Mouse (Mus musculus) limb, embryonic 15.5 days (tissue): ENCODE data around the gene Cyb561d2. TPM values are rescaled to one million over a fixed set of nuclear protein-coding genes. Genes with fewer than 3 reads are reported as not detected.

Source experiments
- ATAC-seq: fragments of 200-750 bp; cut with Nextera tagmentation; 2 replicates; pipeline ENCODE4 v1.8.0; 2017; ENCODE audit warnings: low read depth, moderate TSS enrichment; ENCODE audit not compliant: insufficient number of reproducible peaks, low FRiP score, low TSS enrichment
- H3K27ac ChIP-seq: fragments of 300-500 bp; sonication (generic); 2 replicates; pipeline ENCODE4 v1.5.1; 2015; ENCODE audit warnings: moderate library complexity, mild to moderate bottlenecking, inconsistent platforms
- H3K27me3 ChIP-seq: fragments of 300-500 bp; sonication (generic); 2 replicates; pipeline ENCODE4 v1.6.1; 2015; ENCODE audit warnings: inconsistent platforms
- H3K36me3 ChIP-seq: fragments of 300-500 bp; sonication (generic); 2 replicates; pipeline ENCODE4 v1.6.1; 2015; ENCODE audit warnings: inconsistent platforms
- H3K4me1 ChIP-seq: fragments of 300-500 bp; sonication (generic); 2 replicates; pipeline ENCODE4 v1.6.1; 2015; ENCODE audit warnings: inconsistent platforms
- H3K4me2 ChIP-seq: fragments of 300-500 bp; sonication (generic); 2 replicates; pipeline ENCODE4 v1.6.1; 2015; ENCODE audit warnings: mild to moderate bottlenecking, inconsistent platforms
- H3K4me3 ChIP-seq: fragments of 300-500 bp; sonication (generic); 2 replicates; pipeline ENCODE4 v1.5.1; 2015; ENCODE audit warnings: mild to moderate bottlenecking, inconsistent platforms
- H3K9ac ChIP-seq: fragments of 300-500 bp; sonication (generic); 2 replicates; pipeline ENCODE4 v1.6.1; 2015; ENCODE audit warnings: inconsistent platforms
- H3K9me3 ChIP-seq: fragments of 300-500 bp; sonication (generic); 2 replicates; pipeline ENCODE4 v1.6.1; 2016; ENCODE audit warnings: inconsistent platforms
- whole genome bisulfite sequencing: fragments of 180-500 bp; shearing (Covaris S2); methylation state at CpG from one replicate; pipeline ENCODE4 v1.1.7; 2015; 5-methylcytosine and 5-hydroxymethylcytosine counted together
- polyA plus RNA-seq: library from polyadenylated mRNA; unstranded; fragments of >200 nt; fragmentation: Nextera tagmentation; extraction: Ambion mirVana; gene quantifications from 2 replicates; pipeline ENCODE4 v1.2.1, GENCODE M21; 2015

The Cyb561d2 gene
- polyA plus RNA-seq, 1 experiment from 2014 or later = 26.0 TPM

- ATAC-seq = peak; percentile 26
- Histone ChIP-seq H3K36me3 (peaks cover 18% of the 10 kb centered on the region), H3K4me2 (peak overlapping the region; percentile 89), H3K9me3 (no peaks in the 10 kb centered on the region), H3K9ac (peak overlapping the region; percentile 48), H3K4me3 (peak overlapping the region; percentile 72), H3K27me3 (no peaks in the 10 kb centered on the region), H3K4me1 (peaks cover 66% of the 10 kb centered on the region), H3K27ac (peak overlapping the region; percentile 97)
- 3% methylated on average over 37 of the region's 37 CpGs for WGBS
Observed at GRCm38 (mm10) chr9:107553541-107554318, 11.7 kb upstream of the Cyb561d2 start.

GRCm38 (mm10) chr9:107552690-107553393 is 10.8 kb upstream of the Cyb561d2 start:
- H3K27ac ChIP-seq = peak overlapping the region; percentile 97
- WGBS = 70% methylated on average over 5 of the region's 5 CpGs

GRCm38 (mm10) chr9:107551890-107552355 is 9.9 kb upstream of the Cyb561d2 start:
- Histone ChIP-seq H3K27ac (peak overlapping the region; percentile 97), H3K4me1 (peaks cover 72% of the 10 kb centered on the region), H3K4me3 (peak overlapping the region; percentile 72), H3K27me3 (no peaks in the 10 kb centered on the region), H3K36me3 (no peaks in the 10 kb centered on the region; the same call in 1 of the 2 replicates), H3K9me3 (no peaks in the 10 kb centered on the region), H3K4me2 (peak overlapping the region; percentile 89), H3K9ac (peak overlapping the region; percentile 55)
- ATAC-seq = no peak
- WGBS = 7% methylated on average over 8 of the region's 8 CpGs

More at GRCm38 (mm10) chr9:107552690-107553393, 10.8 kb upstream of the Cyb561d2 start:
- no peak for ATAC-seq
- H3K27me3 ChIP-seq = no peaks in the 10 kb centered on the region
- no peak overlapping the region for H3K9ac ChIP-seq
- H3K4me3 ChIP-seq = peak overlapping the region; percentile 72
- peak overlapping the region; percentile 89 for H3K4me2 ChIP-seq
- H3K9me3 ChIP-seq = no peaks in the 10 kb centered on the region
- peaks cover 9% of the 10 kb centered on the region for H3K36me3 ChIP-seq
- peaks cover 69% of the 10 kb centered on the region for H3K4me1 ChIP-seq

GRCm38 (mm10) chr9:107551117-107551889 is 9.3 kb upstream of the Cyb561d2 start, which contains the start of gene Rassf1:
TSS of gene Rassf1 (plus strand) at chr9:107551555.
- no peaks in the 10 kb centered on the region for H3K9me3 ChIP-seq
- ATAC-seq = peak; percentile 53
- H3K27me3 ChIP-seq = no peaks in the 10 kb centered on the region
- H3K27ac ChIP-seq = peak within 1 kb of the TSS; percentile 97
- H3K36me3 ChIP-seq = no peaks in the 10 kb centered on the region
- H3K4me2 ChIP-seq = peak within 1 kb of the TSS; percentile 89
- WGBS = 1% methylated on average over 62 of the region's 63 CpGs
- H3K4me3 ChIP-seq = peak within 1 kb of the TSS; percentile 72
- peak within 1 kb of the TSS; percentile 55 for H3K9ac ChIP-seq
- peaks cover 72% of the 10 kb centered on the region for H3K4me1 ChIP-seq

GRCm38 (mm10) chr9:107550491-107551116 is 8.6 kb upstream of the Cyb561d2 start:
- H3K4me2 ChIP-seq = peak overlapping the region; percentile 89
- peaks cover 67% of the 10 kb centered on the region for H3K4me1 ChIP-seq
- no peaks in the 10 kb centered on the region for H3K36me3 ChIP-seq
- peak overlapping the region; percentile 72 for H3K4me3 ChIP-seq
- H3K27me3 ChIP-seq = no peaks in the 10 kb centered on the region
- H3K9me3 ChIP-seq = no peaks in the 10 kb centered on the region
- peak overlapping the region; percentile 97 for H3K27ac ChIP-seq
- H3K9ac ChIP-seq = peak overlapping the region; percentile 55; the same call in 1 of the 2 replicates
- no peak for ATAC-seq
- WGBS = 33% methylated on average over 23 of the region's 23 CpGs

- Histone ChIP-seq H3K9me3 (no peaks in the 10 kb centered on the region), H3K27me3 (no peaks in the 10 kb centered on the region), H3K9ac (no peak overlapping the region), H3K36me3 (peaks cover 10% of the 10 kb centered on the region), H3K27ac (no peak overlapping the region), H3K4me2 (no peak overlapping the region), H3K4me3 (no peak overlapping the region), H3K4me1 (peaks cover 72% of the 10 kb centered on the region)
- WGBS = 77% methylated on average over 20 of the region's 20 CpGs
- ATAC-seq = no peak
Observed at GRCm38 (mm10) chr9:107549297-107550074, 7.5 kb upstream of the Cyb561d2 start.

GRCm38 (mm10) chr9:107548820-107549219 is 6.8 kb upstream of the Cyb561d2 start:
- H3K4me3 ChIP-seq = no peak overlapping the region
- H3K27me3 ChIP-seq = no peaks in the 10 kb centered on the region
- no peak overlapping the region for H3K4me2 ChIP-seq
- no peak for ATAC-seq
- H3K36me3 ChIP-seq = peaks cover 16% of the 10 kb centered on the region
- H3K9ac ChIP-seq = no peak overlapping the region
- no peaks in the 10 kb centered on the region for H3K9me3 ChIP-seq
- H3K4me1 ChIP-seq = peaks cover 69% of the 10 kb centered on the region
- H3K27ac ChIP-seq = no peak overlapping the region
- 88% methylated on average over 10 of the region's 10 CpGs for WGBS

GRCm38 (mm10) chr9:107547957-107548356 is 6.0 kb upstream of the Cyb561d2 start:
- H3K36me3 ChIP-seq = peaks cover 21% of the 10 kb centered on the region
- 75% methylated on average over 5 of the region's 5 CpGs for WGBS

GRCm38 (mm10) chr9:107547026-107547425 is 5.0 kb upstream of the Cyb561d2 start, which contains the start of gene Zmynd10:
TSS of gene Zmynd10 (plus strand) at chr9:107547298.
- ATAC-seq = 0 out of 2 replicates have a peak, but pooled peaks have one; percentile 28
- H3K4me1 ChIP-seq = peaks cover 61% of the 10 kb centered on the region
- peaks cover 21% of the 10 kb centered on the region for H3K36me3 ChIP-seq
- H3K9me3 ChIP-seq = no peaks in the 10 kb centered on the region
- H3K4me3 ChIP-seq = peak within 1 kb of the TSS; percentile 19
- no peaks in the 10 kb centered on the region for H3K27me3 ChIP-seq
- H3K9ac ChIP-seq = no peak within 1 kb of the TSS
- H3K27ac ChIP-seq = peak within 1 kb of the TSS; percentile 52
- WGBS = 1% methylated on average over 20 of the region's 20 CpGs
- peak within 1 kb of the TSS; percentile 49 for H3K4me2 ChIP-seq

More at GRCm38 (mm10) chr9:107547957-107548356, 6.0 kb upstream of the Cyb561d2 start:
- H3K4me2 ChIP-seq = no peak overlapping the region
- no peak overlapping the region for H3K9ac ChIP-seq
- H3K4me1 ChIP-seq = peaks cover 63% of the 10 kb centered on the region
- no peak overlapping the region for H3K4me3 ChIP-seq
- ATAC-seq = no peak
- H3K27me3 ChIP-seq = no peaks in the 10 kb centered on the region
- H3K9me3 ChIP-seq = no peaks in the 10 kb centered on the region
- H3K27ac ChIP-seq = no peak overlapping the region

GRCm38 (mm10) chr9:107545602-107546001 is 3.6 kb upstream of the Cyb561d2 start:
- 10% methylated on average over 3 of the region's 3 CpGs for WGBS
- H3K27me3 ChIP-seq = no peaks in the 10 kb centered on the region
- H3K9me3 ChIP-seq = no peaks in the 10 kb centered on the region
- H3K4me1 ChIP-seq = peaks cover 57% of the 10 kb centered on the region
- no peak overlapping the region for H3K27ac ChIP-seq
- no peak overlapping the region for H3K4me3 ChIP-seq
- no peak for ATAC-seq
- H3K36me3 ChIP-seq = peaks cover 21% of the 10 kb centered on the region
- no peak overlapping the region for H3K9ac ChIP-seq
- no peak overlapping the region for H3K4me2 ChIP-seq
